Mouse (Mus musculus) stomach, postnatal 0 days (tissue): Measurements from ENCODE around the gene Ubxn6. TPM values are rescaled to one million over a fixed set of nuclear protein-coding genes. Genes with fewer than 3 reads are reported as not detected.

Source experiments
- ATAC-seq: fragments of 200-750 bp; cut with Nextera tagmentation; 2 replicates; pipeline ENCODE4 v1.8.0; 2017; ENCODE audit not compliant: low FRiP score, low TSS enrichment
- DNase-seq: peaks from one replicate; pipeline ENCODE4 v3.0.0-alpha.2; 2016; ENCODE audit warnings: low spot score
- H3K27ac ChIP-seq: fragments of 300-500 bp; sonication (generic); replicated peaks from 2 replicates; pipeline ENCODE4 v1.5.1; 2014; ENCODE audit warnings: mild to moderate bottlenecking, control low read depth
- H3K27me3 ChIP-seq: fragments of 300-500 bp; sonication (generic); 2 replicates; pipeline ENCODE4 v1.6.1; 2014; ENCODE audit warnings: low read length; ENCODE audit not compliant: control insufficient read depth, insufficient read depth
- H3K36me3 ChIP-seq: fragments of 300-500 bp; sonication (generic); 2 replicates; pipeline ENCODE4 v1.6.1; 2014; ENCODE audit warnings: low read length, mixed read lengths; ENCODE audit not compliant: control insufficient read depth, insufficient read depth
- H3K4me1 ChIP-seq: fragments of 300-500 bp; sonication (generic); replicated peaks from 2 replicates; pipeline ENCODE4 v1.6.1; 2014; ENCODE audit warnings: antibody characterized with exemption; ENCODE audit not compliant: control insufficient read depth, insufficient read depth
- H3K4me2 ChIP-seq: fragments of 300-500 bp; sonication (generic); replicated peaks from 2 replicates; pipeline ENCODE4 v1.6.1; 2014; ENCODE audit warnings: low read depth, mild to moderate bottlenecking, control low read depth, moderate library complexity
- H3K4me3 ChIP-seq: fragments of 300-500 bp; sonication (generic); 2 replicates; pipeline ENCODE4 v1.5.1; 2014; ENCODE audit warnings: low read depth, low read length, control low read depth
- H3K9ac ChIP-seq: fragments of 300-500 bp; sonication (generic); 2 replicates; pipeline ENCODE4 v1.6.1; 2014; ENCODE audit warnings: mild to moderate bottlenecking, low read length, control low read depth, mixed read lengths
- H3K9me3 ChIP-seq: fragments of 300-500 bp; sonication (generic); 2 replicates; pipeline ENCODE4 v1.6.1; 2016; ENCODE audit warnings: low read length; ENCODE audit not compliant: control insufficient read depth
- CTCF ChIP-seq: IDR thresholded peaks from 2 replicates; pipeline ENCODE4 v1.5.1; 2016; ENCODE audit warnings: antibody characterized with exemption, low read depth, mild to moderate bottlenecking, moderate library complexity
- EP300 ChIP-seq: optimal IDR thresholded peaks from 2 replicates; pipeline ENCODE3; 2016; ENCODE audit warnings: antibody characterized with exemption
- WGBS: fragments of 180-500 bp; shearing (Covaris S2); extraction: QIAGEN DNeasy Blood & Tissue Kit; methylation state at CpG from one replicate; pipeline ENCODE4 v1.1.7; 2014; 5-methylcytosine and 5-hydroxymethylcytosine counted together
- polyA plus RNA-seq: library from polyadenylated mRNA; unstranded; fragments of >200 nt; fragmentation: Nextera tagmentation; extraction: Ambion mirVana; gene quantifications from 2 replicates; pipeline ENCODE4 v1.2.1, GENCODE M21; 2015

The Ubxn6 gene
- polyA plus RNA-seq, 1 experiment from 2014 or later, result 43.0 TPM

DNA sequence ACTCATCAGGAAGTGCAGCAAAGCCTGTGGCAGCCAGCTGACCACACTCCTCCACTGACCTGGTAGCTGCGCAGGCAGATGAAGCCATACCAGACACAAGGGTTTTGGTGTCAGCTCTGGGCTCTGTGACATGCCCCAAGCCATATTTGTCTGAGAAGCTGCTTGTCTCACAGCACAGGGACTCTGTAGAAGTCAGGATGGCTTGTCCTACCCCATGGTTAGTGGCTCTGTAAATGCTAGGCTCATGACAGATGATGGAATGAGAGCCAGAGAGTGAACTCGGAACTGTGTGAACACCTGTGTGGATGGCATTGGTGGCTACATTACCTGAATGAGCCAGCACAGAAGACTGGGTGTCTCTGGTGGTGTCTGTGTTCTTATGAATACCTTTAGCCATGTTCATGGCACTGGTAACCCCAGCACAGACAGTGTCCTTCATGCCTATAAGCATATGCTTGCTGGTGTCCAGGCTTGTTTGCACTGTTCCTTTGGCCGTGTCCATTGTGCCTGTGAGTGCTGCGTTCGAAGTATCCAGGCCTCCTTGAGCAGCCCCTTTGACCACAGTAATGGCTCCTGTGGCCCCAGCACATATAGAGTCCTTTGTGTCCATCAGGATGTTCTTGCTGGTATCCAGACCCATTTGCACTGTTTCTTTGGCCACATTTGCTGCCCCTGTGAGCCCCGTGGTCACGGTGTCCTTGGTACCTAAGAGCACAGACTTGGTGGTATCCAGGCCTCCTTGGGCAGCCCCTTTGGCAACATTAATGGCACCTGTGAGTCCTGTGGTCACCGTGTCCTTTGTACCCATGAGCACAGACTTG, 28.8 kb upstream of the Ubxn6 start:
- peaks cover 14% of the 10 kb centered on the region for H3K36me3 ChIP-seq
- ATAC-seq, result no peak
- H3K4me1 ChIP-seq, result no peaks in the 10 kb centered on the region
- no peak overlapping the region for H3K4me2 ChIP-seq
- no peaks in the 10 kb centered on the region for H3K9me3 ChIP-seq
- no peak overlapping the region for H3K9ac ChIP-seq
- 94% methylated on average over 8 of the region's 8 CpGs for WGBS
- no peak overlapping the region for H3K27ac ChIP-seq
- H3K27me3 ChIP-seq, result no peaks in the 10 kb centered on the region
- TF ChIP-seq CTCF, result no peak
- TF ChIP-seq EP300, result no peak
- DNase-seq, result no peak
- H3K4me3 ChIP-seq, result no peak overlapping the region

DNA sequence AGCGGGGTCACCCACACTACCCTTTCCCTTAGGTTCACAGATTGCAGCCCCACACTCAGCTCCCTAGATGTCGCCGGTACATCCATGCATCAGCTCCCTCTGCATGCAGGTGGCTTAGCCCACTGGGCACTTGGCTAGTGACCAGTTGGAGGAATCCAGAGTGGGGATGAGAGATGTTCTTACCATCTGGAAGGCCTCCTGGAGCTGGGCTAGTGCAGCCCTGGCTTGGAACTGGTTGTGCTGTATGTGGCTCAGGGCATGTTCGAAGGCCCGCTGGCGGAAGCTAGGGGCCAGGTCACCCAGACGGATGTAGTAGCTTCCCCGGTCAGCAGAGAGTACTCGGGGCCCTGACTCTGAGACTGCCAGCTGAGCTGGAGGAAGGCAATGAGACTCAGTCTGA, 28.1 kb upstream of the Ubxn6 start:
- Histone ChIP-seq H3K27ac (no peak overlapping the region), H3K4me1 (no peaks in the 10 kb centered on the region), H3K9me3 (no peaks in the 10 kb centered on the region), H3K9ac (no peak overlapping the region), H3K36me3 (peaks cover 21% of the 10 kb centered on the region), H3K4me3 (no peak overlapping the region), H3K4me2 (no peak overlapping the region), H3K27me3 (no peaks in the 10 kb centered on the region)
- WGBS, result 94% methylated on average over 9 of the region's 9 CpGs
- DNase-seq (no peak), ATAC-seq (no peak)
- TF ChIP-seq EP300, result no peak
- no peak for TF ChIP-seq CTCF

DNA sequence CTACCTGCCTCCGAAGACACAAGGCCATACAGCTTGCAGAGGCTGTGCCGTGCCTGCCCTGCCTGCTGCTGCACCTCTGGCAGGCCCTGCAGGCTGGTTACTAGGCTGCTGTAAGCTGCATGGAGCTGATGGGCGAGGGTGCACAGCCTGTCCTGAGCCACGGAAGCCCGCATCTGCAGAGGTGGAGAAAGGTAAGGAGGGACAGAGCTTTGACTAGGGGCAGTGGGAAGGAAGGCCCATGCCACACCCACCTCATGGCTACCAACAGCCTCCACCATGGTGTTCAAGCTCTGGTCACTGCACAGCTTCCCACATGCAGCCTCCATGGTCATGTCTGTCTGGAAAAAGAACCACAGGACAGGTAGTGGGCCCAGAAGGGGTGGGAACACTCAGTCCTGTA, 27.3 kb upstream of the Ubxn6 start:
- no peak for TF ChIP-seq EP300
- TF ChIP-seq CTCF, result no peak
- H3K4me1 ChIP-seq, result no peaks in the 10 kb centered on the region
- peaks cover 28% of the 10 kb centered on the region for H3K36me3 ChIP-seq
- DNase-seq, result no peak
- H3K27ac ChIP-seq, result no peak overlapping the region
- no peak overlapping the region for H3K4me2 ChIP-seq
- no peak for ATAC-seq
- no peak overlapping the region for H3K4me3 ChIP-seq
- H3K9me3 ChIP-seq, result no peaks in the 10 kb centered on the region
- no peak overlapping the region for H3K9ac ChIP-seq
- H3K27me3 ChIP-seq, result no peaks in the 10 kb centered on the region
- 91% methylated on average over 5 of the region's 5 CpGs for WGBS

DNA sequence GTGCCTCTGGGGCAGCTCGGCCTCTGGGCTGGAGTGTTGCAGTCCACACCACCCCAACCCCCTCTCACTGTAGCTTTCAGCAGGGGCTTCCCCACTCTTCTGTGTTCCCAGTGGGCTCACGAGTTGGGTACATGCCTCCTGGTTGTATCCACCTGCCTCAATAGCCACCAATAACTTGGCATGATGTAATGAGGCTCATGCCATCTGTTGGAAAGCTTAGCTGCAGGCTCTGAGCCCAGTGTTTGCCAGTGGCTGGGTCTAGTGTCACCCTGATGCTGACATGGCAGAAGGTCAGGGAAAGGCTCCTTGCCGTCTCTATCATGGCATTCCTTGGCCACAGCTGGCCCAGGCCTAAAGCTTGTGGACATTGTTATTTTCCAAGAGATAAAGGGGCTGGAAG, 26.0 kb upstream of the Ubxn6 start:
- no peaks in the 10 kb centered on the region for H3K27me3 ChIP-seq
- H3K36me3 ChIP-seq, result peaks cover 31% of the 10 kb centered on the region

DNA sequence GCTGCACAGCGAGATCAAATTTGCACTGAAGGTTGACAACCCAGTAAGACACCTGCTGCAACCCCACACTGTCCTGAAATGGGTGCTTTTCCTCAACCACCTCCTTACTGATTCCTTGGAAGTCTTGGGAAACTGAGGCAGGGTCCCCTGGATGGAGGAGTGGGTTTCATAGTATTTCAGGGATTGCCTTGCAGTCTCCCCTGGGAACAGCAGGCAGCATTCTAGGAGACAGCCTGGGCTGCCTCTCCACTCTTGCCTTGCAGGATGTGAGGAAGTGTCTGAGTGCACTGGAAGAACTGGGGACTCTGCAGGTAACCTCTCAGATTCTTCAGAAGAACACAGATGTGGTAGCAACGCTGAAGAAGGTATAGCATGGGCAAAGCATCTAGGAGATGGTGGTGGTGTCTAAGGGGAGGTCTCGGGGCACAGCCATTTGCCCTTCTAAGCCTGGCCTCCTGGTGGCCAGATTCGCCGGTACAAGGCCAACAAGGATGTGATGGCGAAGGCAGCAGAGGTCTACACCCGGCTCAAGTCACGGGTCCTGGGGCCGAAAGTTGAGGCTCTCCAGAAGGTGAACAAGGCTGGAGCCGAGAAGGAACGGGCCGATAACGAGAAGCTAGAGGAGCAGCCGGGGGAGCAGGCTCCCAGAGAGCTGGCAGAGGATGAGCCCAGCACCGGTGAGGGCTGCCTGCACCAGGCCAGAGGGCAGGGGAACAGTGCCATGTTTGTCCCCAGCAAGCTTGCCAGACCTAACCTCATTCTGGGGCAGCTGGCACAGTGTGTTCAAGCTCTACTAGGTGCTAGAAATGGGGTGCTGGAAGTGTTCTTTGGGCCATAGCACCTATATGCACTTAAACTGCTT, 24.1 kb upstream of the Ubxn6 start:
- no peak for ATAC-seq
- Histone ChIP-seq H3K27me3 (no peaks in the 10 kb centered on the region), H3K27ac (no peak overlapping the region), H3K9me3 (no peaks in the 10 kb centered on the region), H3K9ac (no peak overlapping the region), H3K36me3 (peaks cover 31% of the 10 kb centered on the region), H3K4me1 (no peaks in the 10 kb centered on the region), H3K4me3 (no peak overlapping the region), H3K4me2 (no peak overlapping the region)
- TF ChIP-seq CTCF, result peak; percentile 41
- TF ChIP-seq EP300, result no peak
- no peak for DNase-seq
- WGBS, result 91% methylated on average over 15 of the region's 15 CpGs

More for the DNA sequence above, 26.0 kb upstream of the Ubxn6 start:
- Histone ChIP-seq H3K4me2 (no peak overlapping the region), H3K4me3 (no peak overlapping the region), H3K4me1 (no peaks in the 10 kb centered on the region), H3K9me3 (no peaks in the 10 kb centered on the region), H3K27ac (no peak overlapping the region), H3K9ac (no peak overlapping the region)
- no peak for ATAC-seq
- DNase-seq, result no peak
- TF ChIP-seq CTCF (no peak), EP300 (no peak)
- 80% methylated on average over 3 of the region's 3 CpGs for WGBS

DNA sequence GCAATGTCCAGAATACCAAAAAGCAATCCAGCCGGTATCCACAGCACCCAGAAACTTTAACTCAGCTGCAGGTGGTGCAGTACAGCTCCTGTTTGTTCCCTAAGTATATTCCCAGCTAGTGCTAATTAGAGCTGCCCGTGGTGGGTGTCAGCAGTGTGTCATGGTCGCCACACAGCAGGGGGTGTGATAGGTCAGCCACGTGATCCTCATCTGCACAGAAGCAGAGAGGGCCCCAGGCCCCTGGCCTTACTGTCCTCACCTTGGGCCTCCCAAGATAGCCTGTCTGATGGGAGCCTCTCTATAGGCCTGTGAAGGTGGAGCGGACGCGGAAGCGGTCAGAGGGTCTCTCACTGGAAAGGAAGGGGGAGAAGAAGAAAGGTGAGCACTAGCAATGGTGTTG, 23.4 kb upstream of the Ubxn6 start:
- TF ChIP-seq CTCF (no peak), EP300 (no peak)
- DNase-seq (no peak), ATAC-seq (no peak)
- Histone ChIP-seq H3K4me3 (no peak overlapping the region), H3K4me2 (no peak overlapping the region), H3K36me3 (peaks cover 33% of the 10 kb centered on the region), H3K4me1 (no peaks in the 10 kb centered on the region), H3K27ac (no peak overlapping the region), H3K9ac (no peak overlapping the region), H3K27me3 (no peaks in the 10 kb centered on the region), H3K9me3 (no peaks in the 10 kb centered on the region)
- 94% methylated on average over 8 of the region's 8 CpGs for WGBS
